In the genomic region with DNA sequence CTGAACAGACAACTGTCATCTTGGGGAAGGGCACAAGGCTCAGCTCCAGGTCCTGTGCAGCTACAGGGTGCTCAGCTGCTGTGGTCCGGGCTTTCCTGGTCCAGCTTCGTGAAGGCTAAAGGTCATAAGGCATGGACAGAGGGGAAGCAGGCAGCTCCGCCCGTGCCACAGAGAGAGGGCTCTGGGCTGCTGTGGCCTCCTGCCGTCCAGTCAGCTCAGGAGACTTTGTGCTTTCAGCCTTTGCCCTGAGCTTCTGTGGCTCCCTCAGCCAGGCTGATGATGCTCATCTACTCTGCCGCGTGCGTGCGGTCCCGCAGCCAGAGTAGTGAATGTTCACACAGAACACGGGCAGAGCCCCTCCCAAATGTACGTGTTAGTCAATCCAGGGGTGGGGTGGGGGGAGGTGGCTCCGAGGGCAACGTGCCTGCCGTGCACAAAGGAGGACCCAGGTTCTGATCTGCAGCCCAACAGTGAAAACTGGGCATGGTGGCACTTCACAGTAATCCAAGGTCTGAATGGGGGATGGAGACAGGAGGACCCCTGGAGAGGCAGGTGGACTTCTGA, we compare ENCODE assay signal across 17 mouse cellular contexts. TPM values are rescaled to one million over a fixed set of nuclear protein-coding genes. Genes with fewer than 3 reads are reported as not detected.
DNase-seq lines count a peak whose midpoint lies in the region; ATAC-seq and TF ChIP-seq lines count a peak whose summit lies in the region.
"Had no signal": no experiment of that assay in that cellular context is flagged by ENCODE, and none has a peak within 500 bp of the region (broad histone marks: within the 10 kb centered on the region; RNA-seq: fewer than 3 reads in every experiment).

No protein-coding gene starts in this region.

- H3K36me3 ChIP-seq in midbrain, embryonic 13.5 days = peaks cover 58% of the 10 kb centered on the region
- peaks cover 11% of the 10 kb centered on the region for H3K36me3 ChIP-seq in midbrain, embryonic 16.5 days (ENCODE audit: control insufficient read depth, insufficient read depth, low read length)
- no peaks in the 10 kb centered on the region for H3K36me3 ChIP-seq in kidney, postnatal 0 days (ENCODE audit: insufficient read depth, low read length)
- H3K36me3 ChIP-seq in liver, embryonic 13.5 days = no peaks in the 10 kb centered on the region
- H3K36me3 ChIP-seq in forebrain, embryonic 10.5 days (replicated peaks) = peaks cover 77% of the 10 kb centered on the region
- H3K36me3 ChIP-seq: G1E had no signal

- 88% methylated on average over 15 of the region's 15 CpGs for WGBS in midbrain, embryonic 13.5 days
- WGBS in midbrain, embryonic 16.5 days = 85% methylated on average over 15 of the region's 15 CpGs
- WGBS in kidney, postnatal 0 days = 75% methylated on average over 15 of the region's 15 CpGs
- 56% methylated on average over 15 of the region's 15 CpGs for WGBS in liver, embryonic 13.5 days (ENCODE audit: insufficient replicate concordance)
- 86% methylated on average over 15 of the region's 15 CpGs for WGBS in forebrain, embryonic 10.5 days

- H3K4me2 ChIP-seq in midbrain, embryonic 13.5 days (replicated peaks) = no peak overlapping the region
- H3K4me2 ChIP-seq in midbrain, embryonic 16.5 days (ENCODE audit: low read length) = no peak overlapping the region
- H3K4me2 ChIP-seq in kidney, postnatal 0 days (ENCODE audit: low read length) = no peak overlapping the region
- 0 out of 2 replicates have a peak overlapping the region, but pooled peaks have one; percentile 4 for H3K4me2 ChIP-seq in liver, embryonic 13.5 days
- H3K4me2 ChIP-seq: embryonic facial prominence, embryonic 15.5 days; forebrain, embryonic 13.5 days; hindbrain, embryonic 15.5 days; midbrain, embryonic 12.5 days had no signal

- no peak for TF ChIP-seq CTCF in kidney, postnatal 0 days (IDR thresholded peaks at IDR 0.05; ENCODE audit: low read depth)

- DNase-seq in kidney, postnatal 0 days (ENCODE audit: low spot score) = no peak
- DNase-seq in liver, embryonic 13.5 days = no peak
- no peak for DNase-seq in left cerebral cortex, adult 11 months (ENCODE audit: low spot score)
- no peak for DNase-seq in spleen, adult 12 weeks (ENCODE audit: low spot score)
- DNase-seq in forebrain, embryonic 10.5 days (ENCODE audit: extremely low spot score, low spot score) = no peak
- DNase-seq in layer of hippocampus, adult 9-10 months (ENCODE audit: low spot score) = no peak
- DNase-seq: heart, postnatal 14 days; lung, adult 2 months; thymus, adult 18-20 months had no signal

- H3K9me3 ChIP-seq in midbrain, embryonic 13.5 days = no peaks in the 10 kb centered on the region
- H3K9me3 ChIP-seq in midbrain, embryonic 16.5 days (replicated peaks; ENCODE audit: control insufficient read depth, low read length, poor library complexity, severe bottlenecking) = no peaks in the 10 kb centered on the region
- H3K9me3 ChIP-seq in kidney, postnatal 0 days (replicated peaks; ENCODE audit: low read length) = no peaks in the 10 kb centered on the region
- no peaks in the 10 kb centered on the region for H3K9me3 ChIP-seq in liver, embryonic 13.5 days (replicated peaks)
- H3K9me3 ChIP-seq in forebrain, embryonic 10.5 days = no peaks in the 10 kb centered on the region
- H3K9me3 ChIP-seq: embryonic facial prominence, embryonic 15.5 days; forebrain, embryonic 13.5 days; G1E; hindbrain, embryonic 15.5 days; midbrain, embryonic 12.5 days had no signal

- H3K27ac ChIP-seq in midbrain, embryonic 13.5 days = no peak overlapping the region
- no peak overlapping the region for H3K27ac ChIP-seq in midbrain, embryonic 16.5 days (ENCODE audit: low read length)
- no peak overlapping the region for H3K27ac ChIP-seq in kidney, postnatal 0 days
- H3K27ac ChIP-seq in liver, embryonic 13.5 days = no peak overlapping the region
- H3K27ac ChIP-seq in forebrain, embryonic 10.5 days = no peak overlapping the region
- H3K27ac ChIP-seq: embryonic facial prominence, embryonic 15.5 days; forebrain, embryonic 13.5 days; hindbrain, embryonic 15.5 days; macrophage; midbrain, embryonic 12.5 days had no signal

- ATAC-seq in midbrain, embryonic 13.5 days = 0 out of 2 replicates have a peak, but pooled peaks have one; percentile 38
- no peak for ATAC-seq in midbrain, embryonic 16.5 days
- peak; percentile 83 for ATAC-seq in kidney, postnatal 0 days (replicated peaks; ENCODE audit: low FRiP score, low read depth)
- peak; percentile 66 for ATAC-seq in liver, embryonic 13.5 days (ENCODE audit: low read depth)
- ATAC-seq: forebrain, embryonic 13.5 days had no signal

- no peak overlapping the region for H3K9ac ChIP-seq in midbrain, embryonic 13.5 days (replicated peaks)
- H3K9ac ChIP-seq in midbrain, embryonic 16.5 days (ENCODE audit: low read depth, low read length) = no peak overlapping the region
- no peak overlapping the region for H3K9ac ChIP-seq in kidney, postnatal 0 days (ENCODE audit: low read depth, low read length)
- no peak overlapping the region for H3K9ac ChIP-seq in liver, embryonic 13.5 days
- H3K9ac ChIP-seq: embryonic facial prominence, embryonic 15.5 days; forebrain, embryonic 13.5 days; hindbrain, embryonic 15.5 days; midbrain, embryonic 12.5 days had no signal

- no peaks in the 10 kb centered on the region for H3K27me3 ChIP-seq in midbrain, embryonic 13.5 days
- no peaks in the 10 kb centered on the region for H3K27me3 ChIP-seq in midbrain, embryonic 16.5 days (ENCODE audit: control insufficient read depth, insufficient read depth, low read depth, low read length)
- peaks cover 4% of the 10 kb centered on the region; the same call in 1 of the 2 replicates for H3K27me3 ChIP-seq in kidney, postnatal 0 days (ENCODE audit: insufficient read depth, low read length)
- H3K27me3 ChIP-seq in liver, embryonic 13.5 days = peaks cover 6% of the 10 kb centered on the region
- H3K27me3 ChIP-seq in forebrain, embryonic 10.5 days (ENCODE audit: poor library complexity, severe bottlenecking) = no peaks in the 10 kb centered on the region
- H3K27me3 ChIP-seq: embryonic facial prominence, embryonic 15.5 days; forebrain, embryonic 13.5 days; hindbrain, embryonic 15.5 days; midbrain, embryonic 12.5 days had no signal

- peaks cover 19% of the 10 kb centered on the region for H3K4me1 ChIP-seq in midbrain, embryonic 13.5 days (replicated peaks)
- H3K4me1 ChIP-seq in midbrain, embryonic 16.5 days (ENCODE audit: control insufficient read depth, insufficient read depth, low read length) = peaks cover 14% of the 10 kb centered on the region
- H3K4me1 ChIP-seq in kidney, postnatal 0 days (replicated peaks; ENCODE audit: insufficient read depth, low read length) = no peaks in the 10 kb centered on the region
- H3K4me1 ChIP-seq in liver, embryonic 13.5 days (replicated peaks) = 0 out of 2 replicates have a peak, but pooled peaks cover 11% of the 10 kb centered on the region
- H3K4me1 ChIP-seq in forebrain, embryonic 10.5 days = peaks cover 7% of the 10 kb centered on the region

- H3K4me3 ChIP-seq in midbrain, embryonic 13.5 days (replicated peaks) = no peak overlapping the region
- H3K4me3 ChIP-seq in midbrain, embryonic 16.5 days (ENCODE audit: low read depth, low read length) = no peak overlapping the region
- H3K4me3 ChIP-seq in kidney, postnatal 0 days (replicated peaks; ENCODE audit: low read depth, low read length) = no peak overlapping the region
- no peak overlapping the region for H3K4me3 ChIP-seq in liver, embryonic 13.5 days (replicated peaks)
- no peak overlapping the region for H3K4me3 ChIP-seq in forebrain, embryonic 10.5 days
- H3K4me3 ChIP-seq: embryonic facial prominence, embryonic 15.5 days; forebrain, embryonic 13.5 days; hindbrain, embryonic 15.5 days; midbrain, embryonic 12.5 days had no signal

RNA-seq across cellular contexts. Expression of a gene that starts 8.2 kb away (rescaled TPM):
- 60.8 and 66.3 TPM in 2 replicates for polyA plus RNA-seq in midbrain, embryonic 13.5 days (2015; fragmentation: Nextera tagmentation; extraction: Ambion mirVana)
- 65.6 and 67.2 TPM in 2 replicates for polyA plus RNA-seq in midbrain, embryonic 16.5 days (2015; fragmentation: Nextera tagmentation; extraction: Ambion mirVana)
- 27.3 and 29.0 TPM in 2 replicates for polyA plus RNA-seq in kidney, postnatal 0 days (2015; fragmentation: Nextera tagmentation; extraction: Ambion mirVana)
- 9.4 and 11.5 TPM in 2 replicates for polyA plus RNA-seq in liver, embryonic 13.5 days (2015; fragmentation: Nextera tagmentation; extraction: Ambion mirVana)
- 54.6 and 56.9 TPM in 2 replicates for polyA plus RNA-seq in forebrain, embryonic 10.5 days (2016; fragmentation: Nextera tagmentation; extraction: Ambion mirVana)

RNA-seq across cellular contexts. Expression of a gene that starts 34.9 kb away (rescaled TPM):
- 0.12 TPM in 1 of 2 replicates, not detected in the other for polyA plus RNA-seq in midbrain, embryonic 13.5 days (2015; fragmentation: Nextera tagmentation; extraction: Ambion mirVana)
- polyA plus RNA-seq in midbrain, embryonic 16.5 days (2015; fragmentation: Nextera tagmentation; extraction: Ambion mirVana) = not detected in 2 replicates
- polyA plus RNA-seq in kidney, postnatal 0 days (2015; fragmentation: Nextera tagmentation; extraction: Ambion mirVana) = not detected in 2 replicates
- not detected in 2 replicates for polyA plus RNA-seq in liver, embryonic 13.5 days (2015; fragmentation: Nextera tagmentation; extraction: Ambion mirVana)
- not detected in 2 replicates for polyA plus RNA-seq in forebrain, embryonic 10.5 days (2016; fragmentation: Nextera tagmentation; extraction: Ambion mirVana)
- polyA plus RNA-seq: embryonic facial prominence, embryonic 15.5 days; forebrain, embryonic 13.5 days; G1E; hindbrain, embryonic 15.5 days; lung, adult 2 months; macrophage had no signal
